Mouse (Mus musculus) frontal cortex, postnatal 36 days (tissue): Measurements from ENCODE around the gene Gm5134.

Experiments
- DNase-seq, 2 experiments: peaks; one replicate each; pipeline ENCODE4 v3.0.0; 2022; ENCODE audit warnings: low spot score in 2 of 2

Gm5134 gene

DNA sequence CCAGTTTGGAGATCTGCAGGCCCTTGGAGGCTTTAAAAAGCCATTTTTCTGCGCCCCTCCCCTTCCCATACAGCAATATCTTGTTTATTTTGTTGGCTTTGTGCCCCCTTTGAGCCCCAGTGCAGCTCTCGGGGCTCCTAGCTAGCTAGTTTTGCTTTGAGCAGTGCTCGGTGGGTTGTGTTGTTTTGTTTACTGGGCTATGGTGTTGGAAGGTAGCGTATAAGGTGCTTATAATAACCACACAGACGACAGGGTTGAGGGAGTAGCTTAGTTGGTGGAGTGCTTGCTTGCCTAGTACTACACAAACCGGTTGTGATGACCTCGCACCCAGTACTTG lies 78.8 kb downstream of the Gm5134 start:
- no peak for DNase-seq

DNA sequence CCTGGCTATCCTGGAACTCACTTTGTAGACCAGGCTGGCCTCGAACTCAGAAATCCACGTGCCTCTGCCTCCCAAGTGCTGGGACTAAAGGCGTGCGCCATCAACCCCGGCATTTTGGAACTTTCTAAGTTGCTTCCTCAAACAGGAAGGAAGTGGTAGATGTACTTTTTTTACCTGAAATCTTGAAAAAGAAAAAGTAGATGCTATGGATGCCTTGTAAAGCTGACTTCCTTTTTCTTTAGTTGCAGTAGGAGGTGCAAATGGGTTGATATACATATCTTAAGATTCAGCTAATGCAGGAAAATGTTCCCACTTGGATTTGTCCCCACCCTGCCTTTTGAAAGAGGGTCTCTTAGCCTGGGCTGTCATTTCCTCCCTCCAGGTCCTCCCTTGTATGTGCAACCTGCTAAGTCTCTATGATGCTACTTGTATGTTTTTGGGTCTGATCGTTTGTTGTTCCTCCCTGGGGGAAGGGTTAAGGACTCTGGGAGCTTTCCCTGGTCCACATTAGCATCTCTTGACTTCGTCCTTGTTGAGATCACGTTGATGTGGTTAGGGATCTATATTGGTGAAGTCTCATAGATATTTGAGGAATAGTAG lies 79.8 kb downstream of the Gm5134 start:
- no peak for DNase-seq

- no peak for DNase-seq
These were observed 81.0 kb downstream of the Gm5134 start for GRCm38 (mm10) chr10:76035277-76035676.

GRCm38 (mm10) chr10:76036962-76037361 lies 82.6 kb downstream of the Gm5134 start:
- no peak for DNase-seq

GRCm38 (mm10) chr10:76045343-76045742 lies 91.0 kb downstream of the Gm5134 start:
- DNase-seq = no peak

- no peak for DNase-seq
These were observed 92.4 kb downstream of the Gm5134 start for GRCm38 (mm10) chr10:76046754-76047153.

DNA sequence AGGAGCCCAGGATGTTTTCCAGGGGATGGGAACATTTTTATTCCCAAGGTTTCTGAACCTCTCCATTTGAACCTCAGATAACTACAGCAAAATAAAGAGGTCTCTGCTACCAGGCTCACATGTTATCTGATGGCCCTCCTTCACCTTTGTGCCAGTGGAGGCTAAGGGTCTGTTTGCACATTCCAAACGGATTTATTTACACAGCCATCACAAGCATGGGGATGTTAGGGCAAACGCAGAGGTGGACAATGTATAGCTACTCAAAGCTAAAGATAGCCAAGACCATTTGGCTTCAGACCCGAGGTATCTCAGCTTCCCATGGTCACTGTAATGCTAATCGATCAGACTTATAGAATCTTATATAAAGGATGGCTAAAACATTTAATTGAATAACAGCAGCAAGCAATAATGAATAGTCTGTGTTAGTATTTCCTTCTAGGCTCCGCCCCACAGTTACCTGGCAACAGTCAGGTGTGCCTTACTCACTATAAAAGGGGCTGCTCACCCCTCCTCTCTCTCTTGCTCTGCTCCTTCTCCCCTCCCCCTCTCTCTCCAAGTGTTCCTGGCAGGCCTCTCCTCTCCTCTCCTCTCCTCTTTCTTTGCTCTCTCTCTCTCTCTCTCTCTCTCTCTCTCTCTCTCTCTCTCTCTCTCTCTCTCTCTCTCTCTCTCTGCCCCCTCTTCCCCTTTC lies 93.0 kb downstream of the Gm5134 start:
- no peak for DNase-seq

DNA sequence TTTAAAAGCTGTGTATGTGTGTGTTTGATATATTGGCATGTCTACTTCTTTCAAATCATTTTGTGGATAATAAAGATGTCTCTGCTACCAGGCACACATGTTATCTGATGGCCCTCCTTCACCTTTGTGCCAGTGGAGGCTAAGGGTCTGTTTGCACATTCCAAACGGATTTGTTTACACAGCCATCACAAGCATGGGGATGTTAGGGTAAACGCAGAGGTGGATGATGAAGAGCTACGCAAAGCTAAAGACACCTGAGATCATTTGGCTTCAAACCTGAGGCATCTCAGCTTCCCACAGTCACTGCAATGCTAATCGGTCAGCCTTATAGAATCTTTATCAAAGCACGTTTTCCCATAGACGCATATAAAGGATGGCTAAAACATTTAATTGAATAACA lies 94.7 kb downstream of the Gm5134 start:
- no peak for DNase-seq

DNA sequence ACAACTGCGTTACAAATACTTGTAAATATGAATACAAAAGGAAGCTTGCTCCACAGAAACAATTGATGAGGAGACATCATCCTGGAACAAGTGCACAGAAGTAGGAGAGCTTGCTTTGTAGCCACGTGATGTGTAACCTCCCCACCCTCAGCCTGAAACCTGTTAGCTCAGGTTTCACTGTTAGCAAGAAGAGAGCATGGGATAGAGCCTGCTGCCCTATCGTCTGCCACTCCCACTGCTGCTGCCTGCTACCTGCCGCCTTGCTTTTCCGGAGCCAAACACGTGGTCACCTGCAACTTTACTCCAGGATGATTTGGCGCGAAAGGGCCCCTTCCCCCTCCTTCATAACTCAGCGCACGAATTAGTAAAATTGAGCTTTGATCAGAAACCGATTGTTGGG lies 97.5 kb downstream of the Gm5134 start:
- DNase-seq = no peak
